Mouse (Mus musculus): ENCODE data around the gene Sh3bp5.

Gene Sh3bp5

GRCm38 (mm10) chr14:31327196-31327595 lies 108.7 kb downstream of the Sh3bp5 start:
- TF ChIP-seq GATA4 (IDR thresholded peaks at IDR 0.05; ENCODE audit: insufficient replicate concordance, low read length), result no peak

- no peak for TF ChIP-seq GATA4 (IDR thresholded peaks at IDR 0.05; ENCODE audit: insufficient replicate concordance, low read length)
These were observed 109.1 kb downstream of the Sh3bp5 start for GRCm38 (mm10) chr14:31326770-31327169.

GRCm38 (mm10) chr14:31325551-31325950 lies 110.3 kb downstream of the Sh3bp5 start:
- no peak for TF ChIP-seq GATA4 (IDR thresholded peaks at IDR 0.05; ENCODE audit: insufficient replicate concordance, low read length)

- TF ChIP-seq GATA4 (IDR thresholded peaks at IDR 0.05; ENCODE audit: insufficient replicate concordance, low read length), result no peak
These were observed 111.0 kb downstream of the Sh3bp5 start for GRCm38 (mm10) chr14:31324851-31325250.

GRCm38 (mm10) chr14:31323849-31324792 lies 111.8 kb downstream of the Sh3bp5 start, which contains the start of gene Dnah1:
Dnah1 (minus strand) TSS chr14:31323896.
- TF ChIP-seq GATA4 (IDR thresholded peaks at IDR 0.05; ENCODE audit: insufficient replicate concordance, low read length), result no peak

- TF ChIP-seq GATA4 (IDR thresholded peaks at IDR 0.05; ENCODE audit: insufficient replicate concordance, low read length), result no peak
These were observed 112.7 kb downstream of the Sh3bp5 start for GRCm38 (mm10) chr14:31323189-31323588.

GRCm38 (mm10) chr14:31322191-31322590 lies 113.7 kb downstream of the Sh3bp5 start:
- no peak for TF ChIP-seq GATA4 (IDR thresholded peaks at IDR 0.05; ENCODE audit: insufficient replicate concordance, low read length)

- no peak for TF ChIP-seq GATA4 (IDR thresholded peaks at IDR 0.05; ENCODE audit: insufficient replicate concordance, low read length)
These were observed 114.7 kb downstream of the Sh3bp5 start for GRCm38 (mm10) chr14:31321181-31321580.

GRCm38 (mm10) chr14:31319546-31319945 lies 116.3 kb downstream of the Sh3bp5 start:
- no peak for TF ChIP-seq GATA4 (IDR thresholded peaks at IDR 0.05; ENCODE audit: insufficient replicate concordance, low read length)

- no peak for TF ChIP-seq GATA4 (IDR thresholded peaks at IDR 0.05; ENCODE audit: insufficient replicate concordance, low read length)
These were observed 118.1 kb downstream of the Sh3bp5 start for GRCm38 (mm10) chr14:31317754-31318153.

GRCm38 (mm10) chr14:31316613-31317012 lies 119.3 kb downstream of the Sh3bp5 start:
- no peak for TF ChIP-seq GATA4 (IDR thresholded peaks at IDR 0.05; ENCODE audit: insufficient replicate concordance, low read length)

GRCm38 (mm10) chr14:31313192-31313591 lies 122.7 kb downstream of the Sh3bp5 start:
- no peak for TF ChIP-seq GATA4 (IDR thresholded peaks at IDR 0.05; ENCODE audit: insufficient replicate concordance, low read length)

Measured in liver, adult (tissue).